Mouse (Mus musculus) fat pad, adult 2 months (tissue): Measurements from ENCODE around the gene Rell1.
"Not testable (repeated sequence)": the region's sequence is repeated elsewhere in the genome, so short reads cannot be mapped to it uniquely, and the experiment has no call there.

Source experiments
- DNase-seq: peaks from one replicate; pipeline ENCODE4 v3.0.0-alpha.2; 2011; ENCODE audit warnings: low read depth, low spot score; ENCODE audit errors: extremely low read depth

The Rell1 gene

GRCm38 (mm10) chr5:63903329-63903728 is 65.4 kb downstream of the Rell1 start:
- DNase-seq, result no peak

GRCm38 (mm10) chr5:63897820-63898110 is 70.9 kb downstream of the Rell1 start:
- DNase-seq, result no peak

GRCm38 (mm10) chr5:63897001-63897819 is 71.5 kb downstream of the Rell1 start:
- DNase-seq, result not testable (repeated sequence)

GRCm38 (mm10) chr5:63891912-63892311 is 76.8 kb downstream of the Rell1 start:
- DNase-seq, result no peak

GRCm38 (mm10) chr5:63891241-63891640 is 77.5 kb downstream of the Rell1 start:
- no peak for DNase-seq

GRCm38 (mm10) chr5:63887111-63887510 is 81.6 kb downstream of the Rell1 start:
- DNase-seq, result no peak

GRCm38 (mm10) chr5:63886709-63887108 is 82.0 kb downstream of the Rell1 start:
- DNase-seq, result no peak

GRCm38 (mm10) chr5:63886292-63886691 is 82.4 kb downstream of the Rell1 start:
- no peak for DNase-seq

GRCm38 (mm10) chr5:63879026-63879425 is 89.7 kb downstream of the Rell1 start:
- no peak for DNase-seq

GRCm38 (mm10) chr5:63876081-63876480 is 92.6 kb downstream of the Rell1 start:
- no peak for DNase-seq

GRCm38 (mm10) chr5:63874880-63875279 is 93.8 kb downstream of the Rell1 start:
- DNase-seq, result no peak

GRCm38 (mm10) chr5:63872176-63872932 is 96.3 kb downstream of the Rell1 start:
- no peak for DNase-seq

GRCm38 (mm10) chr5:63867421-63867820 is 101.3 kb downstream of the Rell1 start:
- DNase-seq, result no peak

GRCm38 (mm10) chr5:63858901-63859300 is 109.8 kb downstream of the Rell1 start:
- no peak for DNase-seq
